Mouse (Mus musculus): ENCODE data around the gene Gpr149.

The Gpr149 gene

GRCm38 (mm10) chr3:62484340-62484739, 120.6 kb downstream of the Gpr149 start:
- H3K4me3 ChIP-seq (replicated peaks; ENCODE audit: low read length): no peak overlapping the region

More at GRCm38 (mm10) chr3:62484340-62484739, 120.6 kb downstream of the Gpr149 start:
- no peak for TF ChIP-seq POU5F1 (IDR thresholded peaks at IDR 0.05; ENCODE audit: borderline replicate concordance, low read length)
- no peak for TF ChIP-seq CTCF (conservative IDR thresholded peaks at IDR 0.05; ENCODE audit: low read length)
- no peak for TF ChIP-seq NANOG (IDR thresholded peaks at IDR 0.05; ENCODE audit: borderline replicate concordance, low read length)
- Histone ChIP-seq H3K9me3 (ENCODE audit: low read length) (no peaks in the 10 kb centered on the region), H3K4me1 (replicated peaks; ENCODE audit: low read depth, low read length) (no peaks in the 10 kb centered on the region), H3K36me3 (ENCODE audit: insufficient read depth, low read length) (peaks cover 79% of the 10 kb centered on the region), H3K27me3 (ENCODE audit: insufficient read depth, low read length) (no peaks in the 10 kb centered on the region)
